Mouse (Mus musculus) midbrain, embryonic 12.5 days (tissue): ENCODE measurements around the gene Mc1r. TPM values are rescaled to one million over a fixed set of nuclear protein-coding genes. Genes with fewer than 3 reads are reported as not detected.
A peak's percentile ranks its signal among the peaks of the same experiment; 100 is the strongest.

Experiments
- ATAC-seq: fragments of 200-750 bp; cut with Nextera tagmentation; 2 replicates; pipeline ENCODE4 v1.8.0; 2017; ENCODE audit warnings: low read depth, moderate TSS enrichment, moderate library complexity; ENCODE audit not compliant: low FRiP score
- H3K27ac ChIP-seq: fragments of 300-500 bp; sonication (generic); replicated peaks from 2 replicates; pipeline ENCODE4 v1.5.1; 2016; ENCODE audit warnings: mild to moderate bottlenecking
- H3K27me3 ChIP-seq: fragments of 300-500 bp; sonication (generic); 2 replicates; pipeline ENCODE4 v1.6.1; 2016; ENCODE audit warnings: mild to moderate bottlenecking
- H3K36me3 ChIP-seq: fragments of 300-500 bp; sonication (generic); 2 replicates; pipeline ENCODE4 v1.6.1; 2016
- H3K4me1 ChIP-seq: fragments of 300-500 bp; sonication (generic); 2 replicates; pipeline ENCODE4 v1.6.1; 2016
- H3K4me2 ChIP-seq: fragments of 300-500 bp; sonication (generic); replicated peaks from 2 replicates; pipeline ENCODE4 v1.6.1; 2016; ENCODE audit warnings: mild to moderate bottlenecking, moderate library complexity
- H3K4me3 ChIP-seq: fragments of 300-500 bp; sonication (generic); 2 replicates; pipeline ENCODE4 v1.5.1; 2016; ENCODE audit warnings: mild to moderate bottlenecking
- H3K9ac ChIP-seq: fragments of 300-500 bp; sonication (generic); replicated peaks from 2 replicates; pipeline ENCODE4 v1.6.1; 2016; ENCODE audit warnings: mild to moderate bottlenecking, moderate library complexity
- H3K9me3 ChIP-seq: fragments of 300-500 bp; sonication (generic); 2 replicates; pipeline ENCODE4 v1.6.1; 2016; ENCODE audit warnings: mild to moderate bottlenecking
- WGBS: fragments of 180-500 bp; shearing (Covaris S2); methylation state at CpG from one replicate; pipeline ENCODE4 v1.1.7; 2016; 5-methylcytosine and 5-hydroxymethylcytosine counted together
- polyA plus RNA-seq: library from polyadenylated mRNA; unstranded; fragments of >200 nt; fragmentation: Nextera tagmentation; extraction: Ambion mirVana; gene quantifications from 2 replicates; pipeline ENCODE4 v1.2.1, GENCODE M21; 2016

Gene Mc1r
- polyA plus RNA-seq, 1 experiment from 2014 or later: 0.09 TPM

- ATAC-seq: no peak
These were observed 8.6 kb upstream of the Mc1r start for GRCm38 (mm10) chr8:123398308-123398707.

GRCm38 (mm10) chr8:123401936-123402335 is 5.0 kb upstream of the Mc1r start:
- H3K4me3 ChIP-seq: no peak overlapping the region
- 87% methylated on average over 9 of the region's 9 CpGs for WGBS
- no peaks in the 10 kb centered on the region for H3K27me3 ChIP-seq
- H3K4me2 ChIP-seq: no peak overlapping the region
- H3K4me1 ChIP-seq: peaks cover 11% of the 10 kb centered on the region
- no peak overlapping the region for H3K9ac ChIP-seq
- no peaks in the 10 kb centered on the region for H3K9me3 ChIP-seq
- ATAC-seq: no peak
- H3K36me3 ChIP-seq: peaks cover 65% of the 10 kb centered on the region
- H3K27ac ChIP-seq: no peak overlapping the region

More at GRCm38 (mm10) chr8:123398308-123398707, 8.6 kb upstream of the Mc1r start:
- 95% methylated on average over 13 of the region's 13 CpGs for WGBS
- no peaks in the 10 kb centered on the region for H3K4me1 ChIP-seq
- H3K9ac ChIP-seq: no peak overlapping the region
- H3K4me2 ChIP-seq: no peak overlapping the region
- no peaks in the 10 kb centered on the region for H3K9me3 ChIP-seq
- no peak overlapping the region for H3K27ac ChIP-seq
- H3K36me3 ChIP-seq: peaks cover 99% of the 10 kb centered on the region
- H3K4me3 ChIP-seq: no peak overlapping the region
- H3K27me3 ChIP-seq: no peaks in the 10 kb centered on the region

- no peak for ATAC-seq
- Histone ChIP-seq H3K9me3 (no peaks in the 10 kb centered on the region), H3K4me3 (no peak overlapping the region), H3K27ac (no peak overlapping the region), H3K9ac (no peak overlapping the region), H3K36me3 (peaks cover 56% of the 10 kb centered on the region), H3K27me3 (0 out of 2 replicates have a peak, but pooled peaks cover under 1% of the 10 kb centered on the region), H3K4me2 (no peak overlapping the region), H3K4me1 (peaks cover 13% of the 10 kb centered on the region)
- 93% methylated on average over 9 of the region's 9 CpGs for WGBS
These were observed 4.1 kb upstream of the Mc1r start for GRCm38 (mm10) chr8:123402730-123403326.

- 54% methylated on average over 8 of the region's 8 CpGs for WGBS
These were observed 2.4 kb upstream of the Mc1r start for GRCm38 (mm10) chr8:123404521-123404920.

GRCm38 (mm10) chr8:123407612-123408011 is 705 bp downstream of the Mc1r start:
- Histone ChIP-seq H3K27ac (no peak overlapping the region), H3K4me3 (no peak overlapping the region), H3K36me3 (peaks cover 9% of the 10 kb centered on the region), H3K9me3 (no peaks in the 10 kb centered on the region), H3K4me1 (peaks cover 36% of the 10 kb centered on the region), H3K9ac (no peak overlapping the region), H3K27me3 (peaks cover 8% of the 10 kb centered on the region; the same call in 1 of the 2 replicates), H3K4me2 (no peak overlapping the region)
- 94% methylated on average over 13 of the region's 13 CpGs for WGBS
- no peak for ATAC-seq

More at GRCm38 (mm10) chr8:123404521-123404920, 2.4 kb upstream of the Mc1r start:
- Histone ChIP-seq H3K9ac (no peak overlapping the region; the same call in 1 of the 2 replicates), H3K9me3 (no peaks in the 10 kb centered on the region), H3K27me3 (peaks cover 8% of the 10 kb centered on the region; the same call in 1 of the 2 replicates), H3K4me2 (no peak overlapping the region), H3K4me3 (no peak overlapping the region), H3K4me1 (peaks cover 24% of the 10 kb centered on the region), H3K36me3 (peaks cover 39% of the 10 kb centered on the region), H3K27ac (peak overlapping the region; percentile 54; the same call in 1 of the 2 replicates)
- ATAC-seq: no peak

- H3K27me3 ChIP-seq: peaks cover 8% of the 10 kb centered on the region; the same call in 1 of the 2 replicates
- WGBS: 79% methylated on average over 9 of the region's 9 CpGs
- H3K27ac ChIP-seq: peak overlapping the region; percentile 97
These were observed 2.0 kb downstream of the Mc1r start for GRCm38 (mm10) chr8:123408586-123409544.

GRCm38 (mm10) chr8:123410049-123410587 is 3.2 kb downstream of the Mc1r start:
- H3K9ac ChIP-seq: peak overlapping the region; percentile 96
- H3K9me3 ChIP-seq: no peaks in the 10 kb centered on the region
- peak overlapping the region; percentile 92 for H3K4me3 ChIP-seq
- 31% methylated on average over 8 of the region's 8 CpGs for WGBS
- H3K4me1 ChIP-seq: peaks cover 45% of the 10 kb centered on the region
- ATAC-seq: no peak
- H3K27me3 ChIP-seq: peaks cover 8% of the 10 kb centered on the region; the same call in 1 of the 2 replicates
- no peaks in the 10 kb centered on the region for H3K36me3 ChIP-seq
- peak overlapping the region; percentile 68 for H3K4me2 ChIP-seq
- peak overlapping the region; percentile 97 for H3K27ac ChIP-seq

More at GRCm38 (mm10) chr8:123408586-123409544, 2.0 kb downstream of the Mc1r start:
- Histone ChIP-seq H3K4me3 (peak overlapping the region; percentile 92; the same call in 1 of the 2 replicates), H3K36me3 (no peaks in the 10 kb centered on the region), H3K4me2 (peak overlapping the region; percentile 68), H3K9me3 (no peaks in the 10 kb centered on the region), H3K4me1 (peaks cover 46% of the 10 kb centered on the region), H3K9ac (peak overlapping the region; percentile 96; the same call in 1 of the 2 replicates)
- ATAC-seq: no peak

GRCm38 (mm10) chr8:123410788-123411187 is 3.9 kb downstream of the Mc1r start:
- Histone ChIP-seq H3K27ac (peak overlapping the region; percentile 97), H3K4me1 (peaks cover 46% of the 10 kb centered on the region), H3K9ac (peak overlapping the region; percentile 96), H3K4me3 (peak overlapping the region; percentile 92), H3K27me3 (peaks cover 8% of the 10 kb centered on the region; the same call in 1 of the 2 replicates), H3K9me3 (no peaks in the 10 kb centered on the region), H3K36me3 (no peaks in the 10 kb centered on the region), H3K4me2 (peak overlapping the region; percentile 68)
- WGBS: 4% methylated on average over 11 of the region's 11 CpGs
- no peak; the same call in 1 of the 2 replicates for ATAC-seq

- 0% methylated on average over 29 of the region's 29 CpGs for WGBS
- ATAC-seq: peak; percentile 88
- H3K4me2 ChIP-seq: peak within 1 kb of the TSS; percentile 68
- peaks cover 8% of the 10 kb centered on the region; the same call in 1 of the 2 replicates for H3K27me3 ChIP-seq
- H3K27ac ChIP-seq: peak within 1 kb of the TSS; percentile 97
- H3K36me3 ChIP-seq: no peaks in the 10 kb centered on the region
- H3K9me3 ChIP-seq: no peaks in the 10 kb centered on the region
- peak within 1 kb of the TSS; percentile 92 for H3K4me3 ChIP-seq
- H3K9ac ChIP-seq: peak within 1 kb of the TSS; percentile 96
- peaks cover 48% of the 10 kb centered on the region for H3K4me1 ChIP-seq
These were observed 4.3 kb downstream of the Mc1r start, which contains the start of gene Tubb3 for GRCm38 (mm10) chr8:123411246-123411645. Tubb3 (plus strand) TSS chr8:123411424.

- H3K36me3 ChIP-seq: no peaks in the 10 kb centered on the region
- peaks cover 8% of the 10 kb centered on the region; the same call in 1 of the 2 replicates for H3K27me3 ChIP-seq
- peaks cover 49% of the 10 kb centered on the region for H3K4me1 ChIP-seq
- H3K4me3 ChIP-seq: peak overlapping the region; percentile 92
- WGBS: 3% methylated on average over 16 of the region's 16 CpGs
- H3K4me2 ChIP-seq: peak overlapping the region; percentile 68
- H3K27ac ChIP-seq: peak overlapping the region; percentile 97
- H3K9ac ChIP-seq: peak overlapping the region; percentile 96
- peak; percentile 12 for ATAC-seq
- no peaks in the 10 kb centered on the region for H3K9me3 ChIP-seq
These were observed 4.9 kb downstream of the Mc1r start for GRCm38 (mm10) chr8:123411781-123412327.

- H3K9ac ChIP-seq: peak overlapping the region; percentile 96
- H3K9me3 ChIP-seq: no peaks in the 10 kb centered on the region
- 2% methylated on average over 12 of the region's 12 CpGs for WGBS
- peak overlapping the region; percentile 92 for H3K4me3 ChIP-seq
- peak; percentile 64 for ATAC-seq
- H3K27ac ChIP-seq: peak overlapping the region; percentile 97
- H3K4me1 ChIP-seq: peaks cover 51% of the 10 kb centered on the region
- peaks cover 8% of the 10 kb centered on the region; the same call in 1 of the 2 replicates for H3K27me3 ChIP-seq
- H3K4me2 ChIP-seq: peak overlapping the region; percentile 68
- peaks cover under 1% of the 10 kb centered on the region for H3K36me3 ChIP-seq
These were observed 5.8 kb downstream of the Mc1r start for GRCm38 (mm10) chr8:123412560-123413170.
